Mouse (Mus musculus): ENCODE data around the gene Stub1.
A peak's percentile ranks its signal among the peaks of the same experiment; 100 is the strongest.

The Stub1 gene

GRCm38 (mm10) chr17:25868601-25869191, 35.5 kb upstream of the Stub1 start, which contains the start of gene Mcrip2:
Mcrip2 (minus strand) TSS chr17:25868764.
- DNase-seq (ENCODE audit: low spot score in 2 of 2) = peak; percentile 69 to 78

- no peak for DNase-seq (ENCODE audit: low spot score in 2 of 2)
Observed at GRCm38 (mm10) chr17:25867836-25868600, 34.8 kb upstream of the Stub1 start.

GRCm38 (mm10) chr17:25867509-25867835, 34.3 kb upstream of the Stub1 start:
- DNase-seq (ENCODE audit: low spot score in 2 of 2) = no peak

GRCm38 (mm10) chr17:25866172-25866571, 33.0 kb upstream of the Stub1 start:
- DNase-seq (ENCODE audit: low spot score in 2 of 2) = no peak

- no peak for DNase-seq (ENCODE audit: low spot score in 2 of 2)
Observed at GRCm38 (mm10) chr17:25865288-25865687, 32.1 kb upstream of the Stub1 start.

GRCm38 (mm10) chr17:25864311-25864710, 31.1 kb upstream of the Stub1 start:
- DNase-seq (ENCODE audit: low spot score in 2 of 2) = no peak

GRCm38 (mm10) chr17:25863681-25864080, 30.5 kb upstream of the Stub1 start:
- DNase-seq (ENCODE audit: low spot score in 2 of 2) = no peak

GRCm38 (mm10) chr17:25861704-25862612, 28.8 kb upstream of the Stub1 start:
- DNase-seq (ENCODE audit: low spot score in 2 of 2) = no peak

GRCm38 (mm10) chr17:25860832-25861703, 27.9 kb upstream of the Stub1 start, which contains the start of gene Wdr90:
Wdr90 (minus strand) TSS chr17:25861501.
- peak; percentile 90 to 92 for DNase-seq (ENCODE audit: low spot score in 2 of 2)

GRCm38 (mm10) chr17:25860229-25860628, 27.0 kb upstream of the Stub1 start:
- no peak for DNase-seq (ENCODE audit: low spot score in 2 of 2)

- DNase-seq (ENCODE audit: low spot score in 2 of 2) = peak; percentile 93
Observed at GRCm38 (mm10) chr17:25844396-25844901, 11.2 kb upstream of the Stub1 start, which contains the start of gene Rhot2. Rhot2 (minus strand) TSS chr17:25844851.

- no peak for DNase-seq (ENCODE audit: low spot score in 2 of 2)
Observed at GRCm38 (mm10) chr17:25843636-25844395, 10.6 kb upstream of the Stub1 start.

- no peak for DNase-seq (ENCODE audit: low spot score in 2 of 2)
Observed at GRCm38 (mm10) chr17:25843122-25843521, 9.9 kb upstream of the Stub1 start.

- no peak for DNase-seq (ENCODE audit: low spot score in 2 of 2)
Observed at GRCm38 (mm10) chr17:25842509-25842908, 9.3 kb upstream of the Stub1 start.

- DNase-seq (ENCODE audit: low spot score in 2 of 2) = no peak
Observed at GRCm38 (mm10) chr17:25841117-25841880, 8.1 kb upstream of the Stub1 start, which contains the start of gene Gm20683. Gm20683 (minus strand) TSS chr17:25841763.

- DNase-seq (ENCODE audit: low spot score in 2 of 2) = no peak
Observed at GRCm38 (mm10) chr17:25840519-25840918, 7.3 kb upstream of the Stub1 start.

GRCm38 (mm10) chr17:25839455-25840235, 6.4 kb upstream of the Stub1 start:
- no peak for DNase-seq (ENCODE audit: low spot score in 2 of 2)

- no peak for DNase-seq (ENCODE audit: low spot score in 2 of 2)
Observed at GRCm38 (mm10) chr17:25838904-25839303, 5.7 kb upstream of the Stub1 start.

- no peak for DNase-seq (ENCODE audit: low spot score in 2 of 2)
Observed at GRCm38 (mm10) chr17:25837533-25837932, 4.3 kb upstream of the Stub1 start.
